Mouse (Mus musculus) kidney, postnatal 0 days (tissue): ENCODE data around the gene Tra2b. TPM values are rescaled to one million over a fixed set of nuclear protein-coding genes. Genes with fewer than 3 reads are reported as not detected.

Source experiments
- ATAC-seq: fragments of 200-750 bp; cut with Nextera tagmentation; replicated peaks from 2 replicates; pipeline ENCODE4 v1.8.0; 2017; ENCODE audit warnings: low read depth, moderate number of reproducible peaks, moderate TSS enrichment, moderate library complexity; ENCODE audit not compliant: low FRiP score
- DNase-seq: peaks from one replicate; pipeline ENCODE4 v3.0.0-alpha.2; 2016; ENCODE audit warnings: low spot score
- H3K27ac ChIP-seq: fragments of 300-500 bp; sonication (generic); 2 replicates; pipeline ENCODE4 v1.5.1; 2014; ENCODE audit warnings: mild to moderate bottlenecking
- H3K27me3 ChIP-seq: fragments of 300-500 bp; sonication (generic); 2 replicates; pipeline ENCODE4 v1.6.1; 2014; ENCODE audit warnings: low read length, mixed read lengths; ENCODE audit not compliant: insufficient read depth
- H3K36me3 ChIP-seq: fragments of 300-500 bp; sonication (generic); 2 replicates; pipeline ENCODE4 v1.6.1; 2014; ENCODE audit warnings: low read length, mixed read lengths; ENCODE audit not compliant: insufficient read depth
- H3K4me1 ChIP-seq: fragments of 300-500 bp; sonication (generic); replicated peaks from 2 replicates; pipeline ENCODE4 v1.6.1; 2014; ENCODE audit warnings: antibody characterized with exemption, low read length, mixed read lengths; ENCODE audit not compliant: insufficient read depth
- H3K4me2 ChIP-seq: fragments of 300-500 bp; sonication (generic); 2 replicates; pipeline ENCODE4 v1.6.1; 2014; ENCODE audit warnings: mild to moderate bottlenecking, low read length, moderate library complexity, mixed read lengths
- H3K4me3 ChIP-seq: fragments of 300-500 bp; sonication (generic); replicated peaks from 2 replicates; pipeline ENCODE4 v1.5.1; 2014; ENCODE audit warnings: low read depth, low read length
- H3K9ac ChIP-seq: fragments of 300-500 bp; sonication (generic); 2 replicates; pipeline ENCODE4 v1.6.1; 2014; ENCODE audit warnings: low read depth, low read length
- H3K9me3 ChIP-seq: fragments of 300-500 bp; sonication (generic); replicated peaks from 2 replicates; pipeline ENCODE4 v1.6.1; 2016; ENCODE audit warnings: low read length, inconsistent platforms, mixed read lengths
- CTCF ChIP-seq: IDR thresholded peaks from 2 replicates; pipeline ENCODE4 v1.5.1; 2016; ENCODE audit warnings: antibody characterized with exemption, low read depth, mild to moderate bottlenecking, moderate library complexity
- WGBS: fragments of 180-500 bp; shearing (Covaris S2); extraction: QIAGEN DNeasy Blood & Tissue Kit; methylation state at CpG from one replicate; pipeline ENCODE4 v1.1.7; 2014; 5-methylcytosine and 5-hydroxymethylcytosine counted together
- polyA plus RNA-seq: library from polyadenylated mRNA; unstranded; fragments of >200 nt; fragmentation: Nextera tagmentation; extraction: Ambion mirVana; gene quantifications from 2 replicates; pipeline ENCODE4 v1.2.1, GENCODE M21; 2015

The Tra2b gene
- polyA plus RNA-seq, 1 experiment from 2014 or later: 242 TPM

DNA sequence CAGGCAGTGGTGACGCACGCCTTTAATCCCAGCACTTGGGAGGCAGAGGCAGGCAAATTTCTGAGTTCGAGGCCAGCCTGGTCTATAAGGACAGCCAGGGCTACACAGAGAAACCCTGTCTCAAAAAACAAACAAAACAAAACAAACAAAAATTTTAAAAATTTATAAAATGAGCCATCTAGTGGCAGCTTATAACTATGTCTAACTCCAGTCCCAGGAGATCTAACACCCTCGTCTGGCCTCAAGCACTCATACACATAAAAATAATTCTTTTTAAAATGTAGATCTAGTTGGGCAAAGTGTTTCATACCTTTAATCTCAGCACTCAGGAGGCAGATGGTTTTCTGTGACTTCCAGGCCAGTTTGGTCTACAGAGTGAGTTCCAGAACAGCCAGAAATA is 26.6 kb upstream of the Tra2b start:
- DNase-seq (no peak), ATAC-seq (no peak)
- H3K36me3 ChIP-seq: no peaks in the 10 kb centered on the region
- H3K27me3 ChIP-seq: no peaks in the 10 kb centered on the region
- no peak overlapping the region for H3K4me2 ChIP-seq
- no peak overlapping the region for H3K9ac ChIP-seq
- H3K4me3 ChIP-seq: no peak overlapping the region
- no peak overlapping the region for H3K27ac ChIP-seq
- 82% methylated on average over 4 of the region's 4 CpGs for WGBS
- no peaks in the 10 kb centered on the region for H3K4me1 ChIP-seq
- TF ChIP-seq CTCF: no peak
- H3K9me3 ChIP-seq: no peaks in the 10 kb centered on the region

- ATAC-seq: no peak
- H3K4me1 ChIP-seq: no peaks in the 10 kb centered on the region
- H3K27ac ChIP-seq: no peak overlapping the region
- H3K4me3 ChIP-seq: no peak overlapping the region
- no peaks in the 10 kb centered on the region for H3K36me3 ChIP-seq
- H3K4me2 ChIP-seq: no peak overlapping the region
- no peak overlapping the region for H3K9ac ChIP-seq
- no peaks in the 10 kb centered on the region for H3K9me3 ChIP-seq
- H3K27me3 ChIP-seq: no peaks in the 10 kb centered on the region
- 85% methylated on average over 2 of the region's 2 CpGs for WGBS
- peak; percentile 15 for DNase-seq
- peak; percentile 44; the same call in 1 of the 2 replicates for TF ChIP-seq CTCF
Measured at GRCm38 (mm10) chr16:22289643-22290042, 23.8 kb upstream of the Tra2b start.

DNA sequence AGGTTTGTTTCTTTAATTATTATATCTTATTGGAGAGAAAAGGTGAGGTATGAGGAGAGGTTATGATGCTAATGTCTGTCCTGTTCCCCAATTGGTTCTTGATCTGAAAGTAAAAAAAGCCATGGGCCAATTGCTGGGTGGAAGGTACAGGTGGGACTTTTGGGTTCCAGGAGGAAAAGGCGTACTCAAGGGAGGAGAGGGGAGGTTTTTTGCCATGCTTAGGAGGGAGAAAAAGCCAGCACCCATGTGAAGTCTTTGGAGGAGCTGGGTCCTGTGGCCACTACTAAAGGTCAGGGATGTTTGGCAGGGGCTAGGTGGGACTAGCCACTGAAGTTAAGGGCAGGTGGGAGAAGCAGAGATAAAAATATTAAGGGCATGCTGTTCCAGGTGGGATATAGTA is 21.2 kb upstream of the Tra2b start:
- Histone ChIP-seq H3K9ac (no peak overlapping the region), H3K4me2 (no peak overlapping the region), H3K36me3 (no peaks in the 10 kb centered on the region), H3K4me3 (no peak overlapping the region), H3K9me3 (no peaks in the 10 kb centered on the region), H3K4me1 (no peaks in the 10 kb centered on the region), H3K27me3 (no peaks in the 10 kb centered on the region), H3K27ac (no peak overlapping the region)
- whole genome bisulfite sequencing: 94% methylated on average over 1 of the region's 1 CpGs
- ATAC-seq (no peak), DNase-seq (no peak)
- no peak for TF ChIP-seq CTCF

- Histone ChIP-seq H3K27ac (no peak overlapping the region), H3K4me1 (no peaks in the 10 kb centered on the region), H3K4me2 (no peak overlapping the region), H3K9me3 (no peaks in the 10 kb centered on the region), H3K9ac (no peak overlapping the region), H3K4me3 (no peak overlapping the region), H3K36me3 (no peaks in the 10 kb centered on the region), H3K27me3 (no peaks in the 10 kb centered on the region)
- ATAC-seq: no peak
- no peak for TF ChIP-seq CTCF
- no peak for DNase-seq
Measured at GRCm38 (mm10) chr16:22276536-22276935, 10.7 kb upstream of the Tra2b start.

- no peak for ATAC-seq
- WGBS: 69% methylated on average over 2 of the region's 2 CpGs
Measured at GRCm38 (mm10) chr16:22275142-22275541, 9.3 kb upstream of the Tra2b start.

DNA sequence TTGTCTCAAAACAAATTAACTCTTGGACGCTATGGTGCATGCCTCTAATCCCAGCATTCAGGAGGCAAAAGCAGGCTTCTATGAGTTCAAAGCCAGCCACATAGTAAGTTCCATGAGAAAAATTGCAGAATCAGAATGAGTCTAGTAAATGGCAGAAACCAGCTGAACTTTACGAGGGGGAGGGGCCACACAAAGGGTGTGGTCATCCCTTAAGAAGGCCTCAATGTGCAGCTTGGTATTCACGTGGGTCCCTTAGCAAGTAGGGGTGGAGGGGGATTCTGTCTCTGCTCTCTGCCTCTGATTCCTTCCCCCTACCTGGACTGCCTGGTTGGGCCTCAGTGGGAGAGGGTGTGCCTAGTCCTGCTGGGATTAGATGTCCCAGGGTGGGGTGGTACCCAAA is 4.7 kb upstream of the Tra2b start:
- Histone ChIP-seq H3K4me2 (no peak overlapping the region), H3K36me3 (no peaks in the 10 kb centered on the region), H3K9ac (no peak overlapping the region), H3K4me3 (no peak overlapping the region), H3K4me1 (0 out of 2 replicates have a peak, but pooled peaks cover 5% of the 10 kb centered on the region), H3K27me3 (no peaks in the 10 kb centered on the region), H3K9me3 (no peaks in the 10 kb centered on the region), H3K27ac (no peak overlapping the region)
- no peak for TF ChIP-seq CTCF
- DNase-seq (no peak), ATAC-seq (no peak)
- WGBS: 67% methylated on average over 3 of the region's 3 CpGs

More at GRCm38 (mm10) chr16:22275142-22275541, 9.3 kb upstream of the Tra2b start:
- Histone ChIP-seq H3K27ac (no peak overlapping the region), H3K27me3 (no peaks in the 10 kb centered on the region), H3K4me1 (no peaks in the 10 kb centered on the region), H3K9me3 (no peaks in the 10 kb centered on the region), H3K9ac (no peak overlapping the region), H3K4me2 (no peak overlapping the region), H3K4me3 (no peak overlapping the region), H3K36me3 (no peaks in the 10 kb centered on the region)
- TF ChIP-seq CTCF: no peak
- no peak for DNase-seq

- Histone ChIP-seq H3K4me3 (peak overlapping the region; percentile 85), H3K36me3 (no peaks in the 10 kb centered on the region), H3K4me1 (peaks cover 10% of the 10 kb centered on the region; the same call in 1 of the 2 replicates), H3K4me2 (peak overlapping the region; percentile 73), H3K9me3 (no peaks in the 10 kb centered on the region), H3K9ac (peak overlapping the region; percentile 92), H3K27me3 (no peaks in the 10 kb centered on the region), H3K27ac (peak overlapping the region; percentile 99)
- WGBS: 40% methylated on average over 8 of the region's 8 CpGs
- DNase-seq (no peak), ATAC-seq (no peak)
- TF ChIP-seq CTCF: no peak
Measured at GRCm38 (mm10) chr16:22266384-22266783, 579 bp upstream of the Tra2b start.
